Mouse (Mus musculus) mesoderm, embryonic 11.5 days (tissue): ENCODE measurements around the gene Mtfr1l.
"Not testable (repeated sequence)": the region's sequence is repeated elsewhere in the genome, so short reads cannot be mapped to it uniquely, and the experiment has no call there.

ENCODE experiments used
- DNase-seq: peaks from one replicate; pipeline ENCODE4 v3.0.0-alpha.2; 2012; ENCODE audit warnings: low read depth, low spot score

The Mtfr1l gene

DNA sequence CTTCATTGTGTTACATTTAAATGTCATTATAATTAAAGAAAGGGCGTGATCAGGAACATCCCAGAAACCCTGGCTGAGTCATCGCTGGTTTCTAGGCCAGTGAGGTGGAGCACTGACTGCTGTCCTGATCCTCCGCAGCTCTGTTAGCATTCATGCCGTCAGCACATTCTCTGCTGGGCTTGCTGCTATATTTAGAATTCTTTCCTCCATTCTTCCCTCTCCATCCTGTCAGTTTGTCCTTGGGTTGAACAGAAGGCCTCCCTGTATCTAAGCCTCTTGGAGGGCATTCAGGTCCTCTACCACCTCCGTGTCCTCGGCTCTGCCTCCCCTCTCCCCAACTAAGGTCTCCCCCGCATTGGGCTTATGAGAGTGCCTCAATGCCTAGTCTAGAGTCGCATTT is 18.2 kb downstream of the Mtfr1l start:
- DNase-seq, result no peak

DNA sequence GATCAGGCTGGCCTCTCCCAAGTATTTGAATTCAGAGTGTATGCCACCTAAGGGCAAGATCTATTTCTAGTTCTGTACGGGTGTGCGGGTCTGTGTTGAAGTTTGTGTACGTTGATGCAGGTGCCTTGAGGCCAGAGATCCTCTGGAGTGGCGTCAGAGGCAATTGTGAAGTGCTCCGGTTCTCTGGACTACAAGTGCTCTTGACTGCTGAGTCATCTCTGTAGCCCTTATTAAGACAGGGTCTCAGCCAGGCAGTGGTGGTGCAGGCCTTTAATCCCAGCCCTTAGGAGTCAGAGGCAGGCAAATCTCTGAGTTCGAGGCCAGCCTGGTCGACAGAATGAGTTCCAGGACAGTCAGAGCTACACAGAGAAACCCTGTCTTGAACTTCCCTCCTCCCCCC is 19.6 kb downstream of the Mtfr1l start:
- DNase-seq, result no peak

DNA sequence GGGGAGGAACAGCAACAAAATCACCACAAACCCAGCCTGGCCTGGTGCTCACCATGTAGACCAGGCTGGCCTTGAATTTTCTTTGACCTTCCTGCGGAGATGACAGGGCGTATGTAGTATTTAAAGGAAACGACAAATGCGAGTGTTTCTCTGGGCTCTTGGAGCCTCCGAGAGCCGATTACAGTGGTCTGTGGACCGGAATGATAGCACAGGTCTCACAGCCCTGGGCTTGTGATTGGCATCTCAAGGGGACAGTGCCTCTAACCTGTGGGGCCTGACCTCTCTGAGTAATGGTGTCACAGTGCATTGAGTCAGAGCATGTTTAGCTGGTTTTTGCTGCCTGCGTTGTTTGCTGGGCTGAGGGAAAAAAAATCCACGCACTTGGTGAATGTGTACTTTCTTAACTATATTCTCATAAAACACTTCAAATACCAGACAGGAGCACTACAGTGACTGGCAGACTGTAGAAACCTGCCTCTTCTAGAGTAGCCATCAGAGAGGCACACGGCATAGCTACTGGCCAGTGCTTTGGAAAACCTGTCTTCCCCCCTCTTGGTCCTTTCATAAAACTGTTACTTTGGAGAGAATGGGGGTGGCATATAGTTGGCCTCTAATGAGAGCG is 20.8 kb downstream of the Mtfr1l start:
- DNase-seq, result no peak

DNA sequence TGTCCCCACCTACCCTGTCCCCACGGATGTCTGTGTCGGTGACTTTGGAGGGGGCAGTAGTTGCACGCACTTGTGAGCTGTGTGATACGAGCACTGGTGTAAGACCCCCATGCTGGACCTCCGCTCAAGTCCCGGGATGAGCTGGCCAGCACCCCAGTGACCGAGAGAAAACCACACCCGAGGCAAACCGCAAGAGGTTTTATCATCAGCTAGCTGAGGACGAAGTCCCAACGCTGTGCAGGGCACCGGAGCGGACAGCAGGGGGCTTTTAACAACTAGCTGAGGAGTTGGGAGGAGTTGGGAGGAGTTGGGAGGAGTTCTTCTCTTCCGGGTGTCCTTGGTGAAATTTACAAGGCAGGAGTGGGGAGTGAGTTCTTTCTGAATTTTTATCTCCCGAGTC is 22.4 kb downstream of the Mtfr1l start:
- DNase-seq, result no peak

DNA sequence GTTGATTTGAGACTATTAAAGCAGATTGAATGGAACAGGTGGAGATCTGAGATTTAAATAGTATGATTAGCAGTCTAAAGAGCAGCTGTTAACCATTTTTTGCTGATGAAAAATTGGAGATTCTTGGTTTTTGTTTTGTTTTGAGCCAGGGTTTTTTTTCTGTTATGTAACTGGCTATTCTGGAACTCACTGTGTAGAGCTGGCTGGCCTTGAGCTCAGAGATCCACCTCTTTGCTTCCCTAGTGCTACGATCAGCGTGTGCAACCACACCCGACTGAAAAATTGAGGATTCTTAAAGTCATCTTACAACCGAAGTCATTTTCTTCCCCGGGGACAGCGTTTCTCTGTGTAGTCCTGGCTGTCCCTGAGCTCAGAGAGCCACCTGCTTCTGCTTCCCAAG is 23.5 kb downstream of the Mtfr1l start:
- DNase-seq, result no peak

DNA sequence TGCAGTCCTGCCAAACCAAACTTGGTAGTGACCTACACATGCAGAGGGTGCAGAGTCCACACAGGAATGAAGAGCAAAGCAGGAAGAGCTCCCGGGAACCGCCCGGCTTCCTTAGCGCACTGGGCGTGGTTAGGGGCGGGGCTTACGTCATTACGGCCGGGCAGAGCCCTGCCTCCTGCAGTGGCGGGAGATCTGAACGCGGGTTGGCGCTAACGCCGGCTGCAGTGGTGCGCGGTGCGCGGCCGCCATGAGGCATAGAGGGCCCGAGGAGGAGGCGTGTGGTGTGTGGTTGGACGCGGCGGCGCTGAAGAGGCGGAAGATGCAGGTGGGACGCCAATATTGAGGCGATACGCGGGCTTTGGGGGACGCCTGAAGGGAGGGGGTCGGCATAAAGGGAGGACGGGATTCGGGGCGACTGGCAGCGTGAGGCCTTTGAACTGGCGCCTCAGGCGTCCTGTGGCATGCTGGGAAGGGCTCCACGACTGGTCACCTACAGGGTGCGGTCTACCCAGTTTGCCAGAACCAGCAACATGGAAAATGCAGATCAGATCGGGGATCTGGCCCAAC is 24.3 kb downstream of the Mtfr1l start, which contains the start of gene Aunip:
Gene Aunip (plus strand): TSS at position 155 of the 567 bp plus-strand sequence.
- DNase-seq, result peak; percentile 93

DNA sequence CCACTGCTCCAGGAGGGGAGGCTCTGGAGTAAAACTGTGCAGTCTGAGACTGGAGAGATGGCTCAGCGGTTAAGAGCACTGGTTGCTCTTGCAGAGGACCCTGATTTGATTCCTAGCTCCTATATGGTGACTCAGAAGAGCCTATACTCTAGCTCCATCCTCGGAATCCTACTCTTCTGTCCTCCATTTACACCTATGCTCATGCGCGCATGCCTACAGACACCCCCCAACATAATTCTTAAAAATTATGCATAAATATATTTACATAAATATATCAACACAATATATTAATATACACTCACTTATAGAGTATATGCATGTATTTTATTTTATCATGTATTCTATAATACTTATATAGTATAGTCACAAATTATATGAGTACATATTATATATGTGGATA is 24.8 kb downstream of the Mtfr1l start:
- DNase-seq, result no peak

DNA sequence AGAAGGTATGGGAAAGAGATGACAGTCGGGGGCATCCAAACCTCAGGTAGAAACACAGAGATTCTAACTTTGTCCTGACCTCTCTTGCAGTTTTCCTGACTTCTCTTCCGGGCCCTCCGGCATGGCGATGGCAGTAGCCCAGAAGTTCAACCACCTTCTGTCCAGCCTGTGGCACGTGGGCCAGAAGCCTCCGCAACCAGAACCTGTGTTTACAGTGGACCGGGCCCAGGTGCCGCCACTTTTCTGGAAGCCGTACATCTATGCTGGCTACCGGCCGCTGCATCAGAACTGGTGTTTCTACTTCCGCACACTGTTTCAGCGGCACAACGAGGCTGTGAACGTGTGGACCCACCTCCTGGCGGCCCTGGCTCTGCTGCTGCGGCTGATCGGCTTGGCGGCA is 28.5 kb downstream of the Mtfr1l start:
- DNase-seq, result no peak

DNA sequence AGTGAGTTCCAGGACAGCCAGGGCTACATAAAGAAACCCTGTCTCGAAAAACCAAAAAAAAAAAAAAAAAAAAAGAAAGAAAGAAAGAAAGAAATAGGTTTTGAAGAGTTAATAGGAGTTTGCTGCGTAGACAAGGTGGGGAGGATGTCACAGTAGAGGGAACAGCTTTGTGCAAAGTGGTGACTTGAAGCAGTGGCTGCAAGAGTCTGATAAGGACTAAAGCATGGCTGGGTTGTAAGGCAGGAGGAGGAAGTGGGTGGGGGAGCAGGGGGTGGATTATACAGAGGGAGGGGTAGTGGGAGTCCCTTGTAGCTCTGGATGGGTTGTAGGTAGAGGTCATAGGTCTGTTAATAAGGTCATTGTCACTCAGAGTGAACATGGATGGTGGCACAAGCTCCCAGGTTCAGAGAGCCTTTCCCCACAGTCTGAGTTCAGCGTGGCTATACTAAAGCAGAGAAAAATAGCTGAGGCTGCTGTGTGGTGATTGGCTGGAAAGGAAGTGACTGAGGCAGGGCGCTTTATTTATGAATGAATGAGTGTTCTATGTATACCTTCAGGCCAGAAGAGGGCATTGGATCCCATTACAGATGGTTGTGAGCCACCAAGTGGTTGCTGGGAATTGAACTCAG is 29.1 kb downstream of the Mtfr1l start:
- no peak for DNase-seq

DNA sequence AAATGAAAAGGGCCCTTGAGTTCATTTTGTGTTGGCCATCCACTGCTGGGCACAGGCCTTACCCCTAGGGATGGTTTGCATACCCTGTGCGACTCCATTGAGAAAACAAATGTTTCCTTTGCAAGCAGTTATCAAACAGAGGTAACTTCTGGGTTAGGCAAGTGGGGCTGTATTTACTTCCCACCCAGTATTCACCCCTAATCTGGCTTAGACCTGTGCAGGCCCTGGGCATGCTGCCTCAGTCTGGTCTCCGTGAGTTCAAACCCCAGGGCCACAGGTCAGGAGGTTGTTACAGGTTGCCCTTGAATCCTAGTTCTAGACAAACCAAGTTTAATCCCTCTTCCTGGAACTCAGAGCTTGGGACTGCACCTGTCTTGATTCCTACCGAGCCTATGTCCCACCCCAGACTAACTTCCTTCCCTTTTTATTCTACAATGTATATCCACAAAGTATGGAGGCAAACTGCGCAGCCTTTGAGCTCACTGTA is 29.8 kb downstream of the Mtfr1l start:
- no peak for DNase-seq

DNA sequence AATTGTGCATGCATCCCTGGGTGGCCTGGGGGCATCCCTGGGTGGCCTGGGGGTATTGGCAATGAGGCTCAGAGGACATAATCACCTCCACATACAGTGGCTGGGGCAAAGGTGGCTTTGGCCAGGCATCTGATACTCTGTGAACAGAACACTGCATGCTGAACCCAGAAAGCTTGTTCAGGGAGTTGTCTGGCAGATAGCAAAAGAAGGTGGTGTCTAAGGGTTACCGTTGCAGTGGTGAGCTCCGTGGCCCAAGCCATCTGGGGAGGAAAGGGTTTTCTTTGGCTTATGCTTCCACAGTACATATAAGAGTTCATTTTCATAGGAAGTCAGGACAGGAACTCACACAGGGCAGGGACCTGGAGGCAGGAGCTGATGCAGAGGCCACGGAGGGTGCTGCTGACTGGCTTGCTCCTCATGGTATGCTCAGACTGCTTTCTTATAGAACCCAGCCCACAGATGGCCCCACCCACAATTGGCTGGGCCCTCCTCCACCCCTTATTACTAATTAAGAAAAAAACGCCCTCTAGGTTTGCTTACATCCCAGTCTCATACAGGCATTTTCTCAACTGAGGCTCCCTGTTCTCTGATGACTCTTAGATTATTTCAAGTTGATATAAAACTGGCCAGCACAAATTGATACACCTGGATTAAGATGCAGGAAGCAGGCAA is 31.4 kb downstream of the Mtfr1l start:
- no peak for DNase-seq

DNA sequence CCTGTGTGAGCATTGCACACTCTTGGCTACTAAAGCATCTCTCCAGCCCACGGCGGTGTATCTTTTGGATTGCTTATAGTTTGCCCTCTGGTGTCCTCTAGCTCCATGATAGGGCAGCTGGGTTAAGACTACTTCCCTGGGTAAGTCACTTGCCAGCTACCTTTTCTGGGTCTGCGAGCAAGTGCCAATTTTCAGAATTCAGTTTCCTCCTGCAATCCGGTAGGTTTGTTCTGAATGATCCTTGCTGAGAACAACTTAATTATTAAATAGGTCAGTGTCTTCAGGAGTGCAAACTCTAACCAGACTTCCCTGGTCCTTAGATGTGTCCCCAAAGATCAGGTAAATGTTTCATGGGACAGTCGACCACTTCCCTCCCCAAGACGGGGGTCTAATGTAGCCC is 34.1 kb downstream of the Mtfr1l start:
- no peak for DNase-seq

DNA sequence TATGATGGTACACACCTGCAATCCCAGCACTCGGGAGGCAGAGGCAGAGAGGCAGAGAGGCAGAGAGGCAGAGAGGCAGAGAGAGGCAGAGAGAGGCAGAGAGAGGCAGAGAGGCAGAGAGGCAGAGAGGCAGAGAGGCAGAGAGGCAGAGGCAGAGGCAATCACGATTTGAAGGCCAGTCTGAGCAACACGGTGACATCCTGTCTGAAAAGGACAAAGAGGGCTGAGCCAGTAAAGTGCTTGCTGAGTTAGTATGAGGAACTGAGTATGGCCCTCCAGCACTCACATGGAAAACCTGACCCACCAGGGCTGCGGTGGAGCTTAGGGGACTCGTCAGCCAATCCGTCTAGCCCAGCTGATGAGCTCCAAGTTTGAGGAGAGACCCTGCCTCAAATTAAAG is 36.2 kb downstream of the Mtfr1l start:
- DNase-seq, result not testable (repeated sequence)

DNA sequence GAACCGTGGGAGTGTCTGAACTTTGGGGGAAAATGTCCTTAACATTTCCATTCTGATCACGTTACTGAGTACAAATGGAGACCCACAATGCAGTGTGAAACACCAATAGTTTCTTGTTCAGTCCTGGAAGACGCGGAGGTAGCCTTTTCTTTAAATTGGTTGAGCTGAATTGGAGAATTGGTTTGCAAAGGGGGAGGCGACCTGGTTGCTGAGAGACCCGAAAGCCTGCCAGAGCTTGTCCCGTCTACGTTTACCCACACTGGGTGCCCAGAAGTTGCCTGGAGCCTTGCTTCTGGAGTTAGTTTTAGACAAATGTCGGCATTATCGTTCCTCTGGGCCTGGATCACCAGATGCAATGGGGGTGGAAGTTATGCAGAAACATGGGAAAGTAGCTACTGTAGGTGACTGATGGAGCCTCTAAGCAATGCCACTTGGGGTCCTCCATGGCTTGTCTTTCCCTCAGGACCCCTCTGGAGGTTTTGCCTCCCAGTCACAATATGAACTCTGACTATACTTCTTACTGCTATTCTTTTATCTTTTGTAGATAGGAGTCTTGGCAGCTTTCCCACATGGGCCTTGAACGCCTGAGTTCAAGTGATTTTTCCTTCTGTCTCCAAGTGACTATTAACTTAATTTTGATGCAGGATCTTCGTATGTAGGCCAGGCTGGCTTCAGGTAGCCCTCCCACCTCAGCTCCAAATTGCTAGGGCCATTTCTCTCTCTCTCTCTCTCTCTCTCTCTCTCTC is 37.0 kb downstream of the Mtfr1l start:
- no peak for DNase-seq

DNA sequence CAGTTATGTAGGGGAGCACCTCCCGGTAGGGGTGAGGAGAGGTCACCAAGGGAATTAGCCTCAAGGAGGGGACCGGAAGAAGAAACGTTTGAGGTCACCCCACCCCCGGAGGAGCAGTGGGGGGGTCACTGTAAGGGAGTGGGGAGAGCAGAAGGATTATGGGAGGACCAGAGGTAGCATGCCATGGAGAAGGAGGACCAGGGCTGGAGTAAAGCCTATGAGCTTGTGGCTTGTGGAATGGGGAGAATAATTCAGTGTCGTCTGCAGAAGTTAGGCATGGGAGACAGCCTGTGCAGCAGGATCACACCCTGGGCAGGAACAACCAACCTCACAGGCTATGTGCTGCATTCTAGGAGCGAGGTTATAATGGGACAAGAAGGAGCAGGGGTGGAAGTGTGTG is 38.0 kb downstream of the Mtfr1l start:
- DNase-seq, result no peak

DNA sequence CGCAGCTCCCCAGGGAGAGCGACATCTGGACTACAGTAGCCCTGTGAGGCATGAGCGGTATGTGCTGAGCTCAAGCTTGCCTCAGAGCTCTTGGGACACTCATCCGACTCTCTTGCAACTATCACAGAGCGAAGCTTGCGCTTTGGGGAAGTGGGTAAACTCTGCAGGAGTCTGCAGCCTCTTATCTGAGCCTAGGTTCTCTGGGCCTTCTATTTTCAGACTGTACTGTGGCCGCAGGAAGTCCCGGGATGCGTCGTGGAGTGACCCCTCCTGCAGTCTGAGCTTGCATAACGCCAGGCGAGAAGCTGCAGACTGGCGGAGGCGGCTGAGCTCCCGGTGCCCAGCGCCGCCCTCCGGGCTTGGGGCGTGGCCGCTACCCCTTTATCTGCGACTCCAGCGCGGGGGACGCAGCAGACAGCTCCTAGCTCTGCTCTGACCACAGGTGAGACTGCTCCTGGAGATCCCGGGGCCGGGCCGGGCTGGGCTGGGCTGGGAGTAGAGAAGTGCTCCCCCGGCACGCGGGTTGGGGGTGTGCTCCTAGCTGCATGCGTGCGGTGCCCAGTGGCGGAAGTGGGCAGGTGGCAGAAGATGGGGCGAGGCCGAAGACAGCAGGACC is 38.5 kb downstream of the Mtfr1l start, which contains the start of gene Paqr7:
Gene Paqr7 (plus strand): TSS at position 103 of the 616 bp plus-strand sequence.
- DNase-seq, result peak; percentile 50

DNA sequence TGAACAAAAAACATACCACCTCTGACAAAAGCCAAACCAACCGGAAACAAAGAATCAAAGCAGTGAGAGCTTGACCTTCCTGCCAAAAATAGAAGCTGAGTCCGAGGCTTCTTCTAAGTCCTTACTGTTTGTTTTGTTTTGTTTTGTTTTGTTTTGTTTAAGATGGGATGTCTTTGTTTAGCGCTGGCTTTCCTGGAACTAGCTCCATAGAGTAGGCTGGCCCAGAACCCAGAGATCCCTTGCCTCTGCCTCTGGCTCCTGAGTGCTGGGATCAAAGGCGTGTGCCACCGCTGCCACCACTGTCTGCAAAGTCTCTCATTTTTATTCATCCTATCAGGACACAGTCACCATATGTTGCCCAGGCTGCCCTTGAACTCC is 39.7 kb downstream of the Mtfr1l start:
- DNase-seq, result no peak

DNA sequence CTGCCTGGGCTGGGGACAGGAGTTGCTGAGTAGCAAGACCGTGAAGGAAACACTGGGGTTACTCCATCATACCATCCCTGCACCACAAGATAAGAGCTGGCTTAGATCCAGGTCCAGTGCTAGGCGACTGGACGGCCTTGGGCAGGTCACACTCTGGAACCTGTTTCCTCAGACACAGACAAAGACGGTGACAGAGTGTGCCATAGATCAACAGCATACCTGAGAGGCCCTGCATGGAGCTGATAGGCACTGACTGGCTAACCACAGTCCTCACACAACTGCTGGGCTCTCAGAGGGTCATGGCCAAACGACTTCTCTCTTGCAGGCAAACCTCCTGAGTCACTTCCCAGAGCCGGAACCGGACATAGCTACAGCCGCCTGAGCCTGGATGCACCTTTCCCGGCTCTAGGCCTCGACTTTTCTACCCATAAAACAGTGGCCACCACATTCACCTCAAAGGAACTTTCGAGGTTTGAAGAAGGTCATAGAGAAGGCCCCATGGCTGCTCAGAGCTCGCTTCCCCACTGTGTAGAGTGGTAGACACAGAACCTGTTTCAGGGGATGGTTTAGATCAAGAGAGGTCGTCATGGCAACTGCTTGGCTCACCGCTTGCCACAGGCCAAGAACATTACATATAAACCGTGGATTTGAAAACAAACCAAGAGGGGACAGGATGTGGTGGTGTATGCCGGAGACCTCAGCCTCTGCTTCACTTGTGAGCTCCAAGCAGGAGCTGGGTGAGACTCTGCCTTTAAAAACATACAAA is 40.2 kb downstream of the Mtfr1l start:
- DNase-seq, result peak; percentile 30

DNA sequence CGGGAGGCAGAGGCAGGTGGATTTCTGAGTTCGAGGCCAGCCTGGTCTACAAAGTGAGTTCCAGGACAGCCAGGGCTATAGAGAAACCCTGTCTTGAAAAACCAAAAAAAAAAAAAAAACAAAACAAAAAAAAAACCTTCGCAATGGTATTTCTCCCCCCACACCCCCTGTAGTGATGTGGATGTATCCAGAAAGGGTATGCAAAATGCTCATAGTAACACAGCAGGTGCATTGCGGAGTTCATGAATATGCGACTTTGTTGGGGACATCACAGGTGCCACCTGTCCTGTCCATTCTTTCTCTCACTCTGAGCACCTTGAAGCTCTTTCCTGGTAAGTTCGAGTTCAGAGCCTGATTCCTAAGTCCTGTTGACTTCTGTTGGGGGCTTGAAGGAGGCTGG is 41.0 kb downstream of the Mtfr1l start:
- DNase-seq, result not testable (repeated sequence)

DNA sequence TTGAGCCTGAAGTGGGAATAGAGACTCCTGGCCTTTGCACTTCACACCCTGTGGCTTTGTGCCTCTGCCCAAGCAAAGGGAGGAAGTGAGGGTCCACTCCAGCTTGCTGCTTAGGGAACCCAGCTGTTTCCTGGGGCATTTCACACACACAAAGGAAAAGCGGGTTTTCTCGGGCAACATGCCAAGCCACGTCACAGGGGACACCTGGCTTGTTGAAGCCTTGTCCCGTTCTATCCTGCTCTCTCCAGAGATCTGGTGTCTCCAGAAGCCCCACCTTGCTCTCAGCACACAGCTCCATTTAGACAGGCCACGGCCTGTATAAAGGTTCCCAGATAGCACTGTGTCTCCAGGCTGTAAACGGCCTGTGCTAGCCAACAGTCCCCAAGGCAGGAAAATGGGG is 43.5 kb downstream of the Mtfr1l start:
- no peak for DNase-seq
